Mouse (Mus musculus): ENCODE results near the gene Ypel2. TPM values are rescaled to one million over a fixed set of nuclear protein-coding genes. Genes with fewer than 3 reads are reported as not detected.

Ypel2 gene
- total RNA-seq, 2 experiments from 2014 or later = 4.5 to 11.6 TPM

- no peak for TF ChIP-seq CTCF (IDR thresholded peaks at IDR 0.05)
- H3K4me3 ChIP-seq = peak overlapping the region; percentile 13
- intact Hi-C loops (cut with DNase I) = no loop called here
- H3K27ac ChIP-seq = peak overlapping the region; percentile 94
- no peak for DNase-seq
These were observed 38.8 kb downstream of the Ypel2 start for GRCm38 (mm10) chr11:86954616-86955270.

GRCm38 (mm10) chr11:86953096-86953495 lies 40.4 kb downstream of the Ypel2 start:
- TF ChIP-seq CTCF (IDR thresholded peaks at IDR 0.05) = no peak
- intact Hi-C loops (cut with DNase I) = no loop called here
- Histone ChIP-seq H3K27ac (peak overlapping the region; percentile 94), H3K4me3 (no peak overlapping the region)
- peak; percentile 82 for DNase-seq

GRCm38 (mm10) chr11:86952659-86953058 lies 40.8 kb downstream of the Ypel2 start:
- intact Hi-C loops (cut with DNase I) = no loop called here
- H3K4me3 ChIP-seq = no peak overlapping the region

GRCm38 (mm10) chr11:86951672-86952071 lies 41.8 kb downstream of the Ypel2 start:
- TF ChIP-seq CTCF (IDR thresholded peaks at IDR 0.05) = no peak
- H3K4me3 ChIP-seq = no peak overlapping the region
- intact Hi-C loops (cut with DNase I) = no loop called here
- DNase-seq = no peak
- peak overlapping the region; percentile 94 for H3K27ac ChIP-seq

More at GRCm38 (mm10) chr11:86952659-86953058, 40.8 kb downstream of the Ypel2 start:
- H3K27ac ChIP-seq = peak overlapping the region; percentile 94
- DNase-seq = no peak
- no peak for TF ChIP-seq CTCF (IDR thresholded peaks at IDR 0.05)

GRCm38 (mm10) chr11:86950491-86950890 lies 43.0 kb downstream of the Ypel2 start:
- TF ChIP-seq CTCF (IDR thresholded peaks at IDR 0.05) = no peak
- DNase-seq = no peak
- intact Hi-C loops (cut with DNase I) = no loop called here
- Histone ChIP-seq H3K27ac (peak overlapping the region; percentile 94), H3K4me3 (peak overlapping the region; percentile 6)

GRCm38 (mm10) chr11:86949951-86950441 lies 43.5 kb downstream of the Ypel2 start:
- Histone ChIP-seq H3K4me3 (peak overlapping the region; percentile 6), H3K27ac (peak overlapping the region; percentile 94)
- intact Hi-C loops (cut with DNase I) = no loop called here
- no peak for TF ChIP-seq CTCF (IDR thresholded peaks at IDR 0.05)
- DNase-seq = peak; percentile 73

GRCm38 (mm10) chr11:86946644-86947195 lies 46.8 kb downstream of the Ypel2 start:
- Histone ChIP-seq H3K27ac (peak overlapping the region; percentile 69), H3K4me3 (no peak overlapping the region)
- intact Hi-C loops (cut with DNase I) = no loop called here
- TF ChIP-seq CTCF (IDR thresholded peaks at IDR 0.05) = no peak
- DNase-seq = no peak

- no peak for DNase-seq
- Histone ChIP-seq H3K4me3 (no peak overlapping the region), H3K27ac (peak overlapping the region; percentile 69)
- TF ChIP-seq CTCF (IDR thresholded peaks at IDR 0.05) = no peak
- intact Hi-C loops (cut with DNase I) = no loop called here
These were observed 47.6 kb downstream of the Ypel2 start for GRCm38 (mm10) chr11:86945933-86946332.

- H3K27ac ChIP-seq = peak overlapping the region; percentile 54
- intact Hi-C loops (cut with DNase I) = no loop called here
- no peak for DNase-seq
- no peak for TF ChIP-seq CTCF (IDR thresholded peaks at IDR 0.05)
- H3K4me3 ChIP-seq = no peak overlapping the region
These were observed 48.4 kb downstream of the Ypel2 start for GRCm38 (mm10) chr11:86945058-86945457.

- no peak for DNase-seq
- no peak for TF ChIP-seq CTCF (IDR thresholded peaks at IDR 0.05)
- peak overlapping the region; percentile 54 for H3K27ac ChIP-seq
- intact Hi-C loops (cut with DNase I) = no loop called here
- no peak overlapping the region for H3K4me3 ChIP-seq
These were observed 49.0 kb downstream of the Ypel2 start for GRCm38 (mm10) chr11:86944539-86944938.

- no peak for DNase-seq
- no peak overlapping the region for H3K27ac ChIP-seq
- no peak overlapping the region for H3K4me3 ChIP-seq
- intact Hi-C loops (cut with DNase I) = no loop called here
- no peak for TF ChIP-seq CTCF (IDR thresholded peaks at IDR 0.05)
These were observed 51.6 kb downstream of the Ypel2 start for GRCm38 (mm10) chr11:86941904-86942303.

- no peak for TF ChIP-seq CTCF (IDR thresholded peaks at IDR 0.05)
- Histone ChIP-seq H3K4me3 (no peak overlapping the region), H3K27ac (no peak overlapping the region)
- DNase-seq = no peak
- intact Hi-C loops (cut with DNase I) = no loop called here
These were observed 54.0 kb downstream of the Ypel2 start for GRCm38 (mm10) chr11:86939503-86939902.

GRCm38 (mm10) chr11:86938551-86938950 lies 55.0 kb downstream of the Ypel2 start:
- TF ChIP-seq CTCF (IDR thresholded peaks at IDR 0.05) = no peak
- Histone ChIP-seq H3K27ac (no peak overlapping the region), H3K4me3 (no peak overlapping the region)
- DNase-seq = no peak
- intact Hi-C loops (cut with DNase I) = no loop called here

GRCm38 (mm10) chr11:86938108-86938507 lies 55.4 kb downstream of the Ypel2 start:
- intact Hi-C loops (cut with DNase I) = no loop called here
- no peak for TF ChIP-seq CTCF (IDR thresholded peaks at IDR 0.05)
- DNase-seq = no peak
- Histone ChIP-seq H3K27ac (no peak overlapping the region), H3K4me3 (no peak overlapping the region)

All from gastrocnemius, adult 2 months (tissue).